Mouse (Mus musculus) neural tube, embryonic 15.5 days (tissue): ENCODE measurements around the gene Rgs5. TPM values are rescaled to one million over a fixed set of nuclear protein-coding genes. Genes with fewer than 3 reads are reported as not detected.

Experiments
- ATAC-seq: fragments of 200-750 bp; cut with Nextera tagmentation; 2 replicates; pipeline ENCODE4 v1.8.0; 2017; ENCODE audit warnings: mild to moderate bottlenecking, moderate TSS enrichment, moderate library complexity; ENCODE audit not compliant: low FRiP score
- H3K27ac ChIP-seq: fragments of 300-500 bp; sonication (generic); replicated peaks from 2 replicates; pipeline ENCODE4 v1.5.1; 2015; ENCODE audit warnings: mild to moderate bottlenecking, inconsistent platforms
- H3K27me3 ChIP-seq: fragments of 300-500 bp; sonication (generic); replicated peaks from 2 replicates; pipeline ENCODE4 v1.6.1; 2015; ENCODE audit warnings: inconsistent platforms
- H3K36me3 ChIP-seq: fragments of 300-500 bp; sonication (generic); 2 replicates; pipeline ENCODE4 v1.6.1; 2015; ENCODE audit warnings: inconsistent platforms
- H3K4me1 ChIP-seq: fragments of 300-500 bp; sonication (generic); 2 replicates; pipeline ENCODE4 v1.6.1; 2015; ENCODE audit warnings: inconsistent platforms
- H3K4me2 ChIP-seq: fragments of 300-500 bp; sonication (generic); 2 replicates; pipeline ENCODE4 v1.6.1; 2015; ENCODE audit warnings: inconsistent platforms, mild to moderate bottlenecking, moderate library complexity
- H3K4me3 ChIP-seq: fragments of 300-500 bp; sonication (generic); replicated peaks from 2 replicates; pipeline ENCODE4 v1.5.1; 2015; ENCODE audit warnings: mild to moderate bottlenecking, inconsistent platforms
- H3K9ac ChIP-seq: fragments of 300-500 bp; sonication (generic); replicated peaks from 2 replicates; pipeline ENCODE4 v1.6.1; 2015; ENCODE audit warnings: mild to moderate bottlenecking, inconsistent platforms
- H3K9me3 ChIP-seq: fragments of 300-500 bp; sonication (generic); replicated peaks from 2 replicates; pipeline ENCODE4 v1.6.1; 2016; ENCODE audit warnings: inconsistent platforms
- WGBS: fragments of 180-500 bp; shearing (Covaris S2); methylation state at CpG from one replicate; pipeline ENCODE4 v1.1.7; 2015; ENCODE audit warnings: mixed read lengths; 5-methylcytosine and 5-hydroxymethylcytosine counted together
- polyA plus RNA-seq: library from polyadenylated mRNA; unstranded; fragments of >200 nt; fragmentation: Nextera tagmentation; extraction: Ambion mirVana; gene quantifications from 2 replicates; pipeline ENCODE4 v1.2.1, GENCODE M21; 2015

The Rgs5 gene
- polyA plus RNA-seq, 1 experiment from 2014 or later = 14.8 TPM

DNA sequence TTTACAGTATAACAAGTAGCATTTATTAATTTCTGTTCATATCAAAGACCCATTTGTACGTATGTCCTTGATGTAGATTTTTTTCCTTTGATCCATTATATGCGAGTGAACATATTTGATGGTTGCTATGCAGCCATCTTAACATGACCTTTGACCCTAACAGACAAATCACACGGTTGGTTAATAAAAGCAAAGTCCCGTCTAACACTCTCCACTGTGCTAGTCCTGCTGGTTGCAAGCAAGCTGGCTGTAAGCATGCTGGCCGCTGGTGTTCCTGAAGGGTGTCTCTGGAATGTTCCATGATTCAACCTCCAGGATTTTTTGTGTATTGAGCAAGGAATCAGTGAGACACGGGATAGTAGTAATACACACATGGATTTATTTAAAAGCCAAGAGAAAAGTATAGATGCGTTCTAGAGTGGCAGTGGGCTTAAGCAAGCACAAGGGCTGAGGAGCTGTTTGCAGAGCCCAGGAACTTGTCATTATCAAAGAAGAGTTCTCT lies 75.3 kb downstream of the Rgs5 start:
- no peak overlapping the region for H3K4me3 ChIP-seq
- no peak overlapping the region for H3K27ac ChIP-seq
- H3K4me2 ChIP-seq = no peak overlapping the region
- H3K27me3 ChIP-seq = no peaks in the 10 kb centered on the region
- no peaks in the 10 kb centered on the region for H3K4me1 ChIP-seq
- no peaks in the 10 kb centered on the region for H3K36me3 ChIP-seq
- no peaks in the 10 kb centered on the region for H3K9me3 ChIP-seq
- no peak overlapping the region for H3K9ac ChIP-seq
- ATAC-seq = no peak
- WGBS = 59% methylated on average over 7 of the region's 7 CpGs

DNA sequence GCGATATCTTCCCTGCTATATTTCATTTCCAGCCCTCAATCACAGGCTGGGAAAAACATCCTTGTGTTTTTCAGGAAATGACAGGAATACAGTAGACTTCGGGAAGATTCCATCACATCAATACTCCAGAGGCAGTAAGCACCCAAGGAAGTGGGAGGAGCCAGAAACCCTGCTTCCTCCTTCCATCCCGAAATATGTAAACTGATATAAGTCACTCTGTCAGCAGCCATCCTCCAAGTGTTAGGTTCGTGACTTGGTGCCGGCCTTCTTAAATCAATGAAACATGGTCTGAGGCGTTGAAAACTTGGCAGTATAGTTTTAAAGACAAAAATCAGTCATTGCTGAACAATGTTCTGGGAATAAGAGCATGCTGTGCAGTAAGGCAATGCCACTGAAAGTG lies 80.8 kb downstream of the Rgs5 start:
- H3K4me2 ChIP-seq = no peak overlapping the region
- no peaks in the 10 kb centered on the region for H3K9me3 ChIP-seq
- no peaks in the 10 kb centered on the region for H3K4me1 ChIP-seq
- no peaks in the 10 kb centered on the region for H3K27me3 ChIP-seq
- ATAC-seq = no peak
- H3K9ac ChIP-seq = no peak overlapping the region
- 87% methylated on average over 6 of the region's 6 CpGs for WGBS
- H3K27ac ChIP-seq = no peak overlapping the region
- H3K36me3 ChIP-seq = no peaks in the 10 kb centered on the region
- H3K4me3 ChIP-seq = no peak overlapping the region

DNA sequence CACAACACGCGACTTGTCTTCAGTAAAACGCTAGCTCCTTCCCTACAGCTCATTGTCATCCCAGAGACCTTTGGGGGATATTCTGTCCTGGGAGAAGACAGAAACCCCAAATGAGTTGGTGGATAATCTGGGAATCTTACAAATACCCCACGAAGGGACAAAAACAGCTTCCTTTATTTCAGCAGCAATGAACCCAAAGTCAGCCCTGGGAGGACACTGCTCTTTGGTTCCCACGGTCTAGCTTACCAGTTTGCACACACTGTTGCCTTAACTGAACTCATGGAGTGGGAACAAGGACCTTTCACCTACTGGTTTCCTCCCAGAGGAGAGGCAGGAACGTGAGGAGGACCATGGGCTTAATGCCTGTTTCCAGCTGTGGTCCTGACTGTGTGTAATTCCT lies 81.9 kb downstream of the Rgs5 start:
- WGBS = 93% methylated on average over 6 of the region's 6 CpGs
- no peak for ATAC-seq
- no peaks in the 10 kb centered on the region for H3K27me3 ChIP-seq
- H3K9me3 ChIP-seq = no peaks in the 10 kb centered on the region
- H3K4me3 ChIP-seq = no peak overlapping the region
- H3K4me2 ChIP-seq = no peak overlapping the region
- H3K36me3 ChIP-seq = no peaks in the 10 kb centered on the region
- no peaks in the 10 kb centered on the region for H3K4me1 ChIP-seq
- no peak overlapping the region for H3K27ac ChIP-seq
- no peak overlapping the region for H3K9ac ChIP-seq

DNA sequence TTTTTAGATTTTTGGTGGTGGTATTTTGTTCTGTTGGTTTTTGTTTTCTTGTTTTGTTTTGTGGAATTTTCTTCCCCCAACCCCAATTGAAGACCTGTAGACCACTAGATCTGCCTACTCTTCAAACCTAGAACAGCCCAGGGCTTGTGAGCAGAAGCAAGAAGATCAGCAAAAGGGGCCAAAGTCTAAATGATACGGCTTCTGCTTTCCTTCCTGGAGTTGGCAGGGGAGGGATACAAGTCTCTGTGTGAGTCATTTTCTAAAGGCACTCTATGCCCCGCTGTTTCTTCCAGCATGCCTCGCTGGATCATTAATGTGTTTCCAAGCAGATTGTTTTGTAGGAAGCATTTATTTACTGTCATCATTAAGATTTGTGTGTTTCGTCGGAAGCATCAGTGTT lies 85.8 kb downstream of the Rgs5 start:
- Histone ChIP-seq H3K27ac (no peak overlapping the region), H3K4me1 (peaks cover 6% of the 10 kb centered on the region), H3K9me3 (no peaks in the 10 kb centered on the region), H3K27me3 (0 out of 2 replicates have a peak, but pooled peaks cover 2% of the 10 kb centered on the region), H3K4me3 (no peak overlapping the region), H3K9ac (no peak overlapping the region), H3K4me2 (no peak overlapping the region), H3K36me3 (no peaks in the 10 kb centered on the region)
- 68% methylated on average over 5 of the region's 5 CpGs for WGBS
- ATAC-seq = no peak

Other genes with a start within 250 kb of the Rgs5 start
- 9.9 and 19.8 TPM in 2 replicates for gene Nuf2, start 124.0 kb upstream of the Rgs5 start, polyA plus RNA-seq
- gene Rgs4, start 92.1 kb downstream of the Rgs5 start, polyA plus RNA-seq = 90.4 and 99.2 TPM in 2 replicates